Mouse (Mus musculus) megakaryocyte-erythroid progenitor cell, adult 5-6 weeks (primary cell): ENCODE results near the gene Vipr2. TPM values are rescaled to one million over a fixed set of nuclear protein-coding genes. Genes with fewer than 3 reads are reported as not detected.

Experiments
- ATAC-seq: replicated peaks from 2 replicates; pipeline ENCODE4 v1.8.0; 2016; ENCODE audit warnings: mild to moderate bottlenecking, inconsistent platforms; ENCODE audit not compliant: severe bottlenecking, poor library complexity, low FRiP score, low TSS enrichment
- total RNA-seq, 2 experiments: library from RNA; stranded (forward) in 1 of 2; stranded (reverse) in 1 of 2; fragments of 200-1000, 215-1000 nt in 1 of 2; fragments of >200 nt in 1 of 2; fragmentation: Nextera tagmentation in 1 of 2; gene quantifications; 2 replicates each; pipeline ENCODE4 v1.2.3; 2014 to 2017

Vipr2 gene
- total RNA-seq, 2 experiments from 2014 or later, result 0.55 to 0.61 TPM

- ATAC-seq, result no peak
Observed at GRCm38 (mm10) chr12:116094765-116095555, 17.4 kb downstream of the Vipr2 start.

GRCm38 (mm10) chr12:116096361-116096904, 18.9 kb downstream of the Vipr2 start:
- ATAC-seq, result no peak; the same call in 1 of the 2 replicates

GRCm38 (mm10) chr12:116097166-116097565, 19.6 kb downstream of the Vipr2 start:
- no peak for ATAC-seq

GRCm38 (mm10) chr12:116101945-116102344, 24.4 kb downstream of the Vipr2 start:
- ATAC-seq, result no peak

- no peak for ATAC-seq
Observed at GRCm38 (mm10) chr12:116109451-116110353, 32.2 kb downstream of the Vipr2 start.

GRCm38 (mm10) chr12:116111007-116111694, 33.6 kb downstream of the Vipr2 start:
- no peak for ATAC-seq

- no peak for ATAC-seq
Observed at GRCm38 (mm10) chr12:116115781-116116180, 38.3 kb downstream of the Vipr2 start.

- ATAC-seq, result no peak
Observed at GRCm38 (mm10) chr12:116116455-116116854, 38.9 kb downstream of the Vipr2 start.

GRCm38 (mm10) chr12:116117352-116117929, 39.9 kb downstream of the Vipr2 start:
- ATAC-seq, result 0 out of 2 replicates have a peak, but pooled peaks have one; percentile 30

GRCm38 (mm10) chr12:116119001-116119400, 41.5 kb downstream of the Vipr2 start:
- no peak for ATAC-seq

GRCm38 (mm10) chr12:116123786-116124185, 46.3 kb downstream of the Vipr2 start:
- ATAC-seq, result no peak

- ATAC-seq, result no peak
Observed at GRCm38 (mm10) chr12:116130936-116131335, 53.4 kb downstream of the Vipr2 start.

- ATAC-seq, result no peak
Observed at GRCm38 (mm10) chr12:116132909-116133308, 55.4 kb downstream of the Vipr2 start.

- ATAC-seq, result no peak
Observed at GRCm38 (mm10) chr12:116135906-116136305, 58.4 kb downstream of the Vipr2 start.

GRCm38 (mm10) chr12:116138322-116139205, 61.0 kb downstream of the Vipr2 start:
- ATAC-seq, result peak; percentile 85

- no peak for ATAC-seq
Observed at GRCm38 (mm10) chr12:116140605-116141004, 63.1 kb downstream of the Vipr2 start.

GRCm38 (mm10) chr12:116141816-116142215, 64.3 kb downstream of the Vipr2 start:
- 0 out of 2 replicates have a peak, but pooled peaks have one; percentile 15 for ATAC-seq

- ATAC-seq, result no peak
Observed at GRCm38 (mm10) chr12:116142464-116142863, 64.9 kb downstream of the Vipr2 start.
